Mouse (Mus musculus): ENCODE data around the gene Tango6. TPM values are rescaled to one million over a fixed set of nuclear protein-coding genes. Genes with fewer than 3 reads are reported as not detected.
A peak's percentile ranks its signal among the peaks of the same experiment; 100 is the strongest.

Tango6 gene
- polyA plus RNA-seq, 1 experiment from 2014 or later: 9.6 TPM

DNA sequence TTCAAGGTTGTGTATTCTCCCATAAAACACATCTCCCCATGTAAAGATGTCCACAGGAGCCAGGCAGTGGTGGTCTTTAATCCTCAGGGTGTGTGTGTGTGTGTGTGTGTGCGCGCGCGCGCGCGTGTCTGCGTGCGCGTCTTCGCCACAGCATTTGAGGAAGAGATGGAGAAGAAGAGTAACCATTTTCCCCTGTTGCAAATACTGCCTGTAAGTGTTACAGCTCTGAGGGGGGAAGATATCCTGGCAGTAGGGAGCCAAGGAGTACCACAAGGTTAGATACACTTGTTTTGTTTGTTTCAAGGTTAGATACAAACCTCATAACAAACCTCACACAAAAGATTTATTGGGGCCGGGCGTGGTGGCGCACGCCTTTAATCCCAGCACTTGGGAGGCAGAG is 8.6 kb upstream of the Tango6 start:
- H3K4me1 ChIP-seq (replicated peaks; ENCODE audit: control insufficient read depth, insufficient read depth, low read length): no peaks in the 10 kb centered on the region
- no peaks in the 10 kb centered on the region for H3K36me3 ChIP-seq (ENCODE audit: control insufficient read depth, insufficient read depth, low read length)
- no peaks in the 10 kb centered on the region for H3K27me3 ChIP-seq (replicated peaks; ENCODE audit: control insufficient read depth, insufficient read depth, low read length)
- 95% methylated on average over 15 of the region's 15 CpGs for WGBS
- no peak overlapping the region for H3K4me3 ChIP-seq (ENCODE audit: low read depth, low read length)
- no peak overlapping the region for H3K9ac ChIP-seq (ENCODE audit: low read depth, low read length)
- H3K27ac ChIP-seq (ENCODE audit: low read depth, low read length): no peak overlapping the region
- ATAC-seq (replicated peaks; ENCODE audit: low FRiP score) (no peak), DNase-seq (ENCODE audit: low spot score) (no peak)
- no peak overlapping the region for H3K4me2 ChIP-seq
- no peaks in the 10 kb centered on the region for H3K9me3 ChIP-seq (ENCODE audit: control insufficient read depth, low read length)

DNA sequence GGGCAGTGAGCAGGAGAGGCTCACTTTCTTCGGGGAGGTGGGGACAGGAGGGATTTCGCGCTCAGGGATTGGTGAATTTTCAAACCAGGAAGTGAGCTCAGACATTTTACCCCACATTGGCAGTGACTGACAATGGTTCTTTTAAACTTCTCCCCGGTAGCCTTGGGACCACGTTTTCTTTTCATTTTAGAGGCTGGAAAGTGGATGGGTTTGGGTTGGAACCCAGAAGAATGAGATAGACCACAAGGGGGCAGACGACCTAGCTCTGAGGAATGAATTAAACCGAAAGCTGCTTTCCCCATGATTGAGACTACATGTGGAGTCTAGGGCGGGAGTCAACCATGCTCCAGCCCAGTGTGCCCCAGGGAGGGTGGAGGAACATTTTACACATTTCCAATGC is 8.0 kb upstream of the Tango6 start:
- Histone ChIP-seq H3K4me2 (no peak overlapping the region), H3K9me3 (ENCODE audit: control insufficient read depth, low read length) (no peaks in the 10 kb centered on the region), H3K36me3 (ENCODE audit: control insufficient read depth, insufficient read depth, low read length) (no peaks in the 10 kb centered on the region), H3K27ac (ENCODE audit: low read depth, low read length) (no peak overlapping the region), H3K4me3 (ENCODE audit: low read depth, low read length) (no peak overlapping the region), H3K27me3 (replicated peaks; ENCODE audit: control insufficient read depth, insufficient read depth, low read length) (no peaks in the 10 kb centered on the region), H3K4me1 (replicated peaks; ENCODE audit: control insufficient read depth, insufficient read depth, low read length) (no peaks in the 10 kb centered on the region), H3K9ac (ENCODE audit: low read depth, low read length) (no peak overlapping the region)
- 71% methylated on average over 8 of the region's 8 CpGs for WGBS
- no peak for DNase-seq (ENCODE audit: low spot score)
- no peak for ATAC-seq (replicated peaks; ENCODE audit: low FRiP score)

GRCm38 (mm10) chr8:106684387-106684786 is 1.5 kb downstream of the Tango6 start:
- H3K36me3 ChIP-seq (ENCODE audit: control insufficient read depth, insufficient read depth, low read length): no peaks in the 10 kb centered on the region
- H3K9me3 ChIP-seq (ENCODE audit: control insufficient read depth, low read length): no peaks in the 10 kb centered on the region
- DNase-seq (ENCODE audit: low spot score) (no peak), ATAC-seq (replicated peaks; ENCODE audit: low FRiP score) (no peak)
- peaks cover 7% of the 10 kb centered on the region for H3K4me1 ChIP-seq (replicated peaks; ENCODE audit: control insufficient read depth, insufficient read depth, low read length)
- no peak overlapping the region for H3K9ac ChIP-seq (ENCODE audit: low read depth, low read length)
- H3K27ac ChIP-seq (ENCODE audit: low read depth, low read length): no peak overlapping the region
- H3K4me2 ChIP-seq: no peak overlapping the region
- H3K27me3 ChIP-seq (replicated peaks; ENCODE audit: control insufficient read depth, insufficient read depth, low read length): no peaks in the 10 kb centered on the region
- no peak overlapping the region for H3K4me3 ChIP-seq (ENCODE audit: low read depth, low read length)
- WGBS: 90% methylated on average over 4 of the region's 4 CpGs

- WGBS: 9% methylated on average over 4 of the region's 4 CpGs
- no peak for ATAC-seq (replicated peaks; ENCODE audit: low FRiP score)
- no peak for DNase-seq (ENCODE audit: low spot score)
- H3K36me3 ChIP-seq (ENCODE audit: control insufficient read depth, insufficient read depth, low read length): peaks cover 4% of the 10 kb centered on the region; the same call in 1 of the 2 replicates
- peaks cover 7% of the 10 kb centered on the region for H3K4me1 ChIP-seq (replicated peaks; ENCODE audit: control insufficient read depth, insufficient read depth, low read length)
- H3K4me3 ChIP-seq (ENCODE audit: low read depth, low read length): no peak overlapping the region
- H3K9ac ChIP-seq (ENCODE audit: low read depth, low read length): no peak overlapping the region
- no peak overlapping the region for H3K27ac ChIP-seq (ENCODE audit: low read depth, low read length)
- H3K4me2 ChIP-seq: no peak overlapping the region
- no peaks in the 10 kb centered on the region for H3K9me3 ChIP-seq (ENCODE audit: control insufficient read depth, low read length)
- no peaks in the 10 kb centered on the region for H3K27me3 ChIP-seq (replicated peaks; ENCODE audit: control insufficient read depth, insufficient read depth, low read length)
These were observed 4.6 kb downstream of the Tango6 start for GRCm38 (mm10) chr8:106687479-106687878.

- DNase-seq (ENCODE audit: low spot score) (no peak), ATAC-seq (replicated peaks; ENCODE audit: low FRiP score) (no peak)
- no peak overlapping the region for H3K9ac ChIP-seq (ENCODE audit: low read depth, low read length)
- no peaks in the 10 kb centered on the region for H3K9me3 ChIP-seq (ENCODE audit: control insufficient read depth, low read length)
- no peak overlapping the region for H3K27ac ChIP-seq (ENCODE audit: low read depth, low read length)
- H3K4me1 ChIP-seq (replicated peaks; ENCODE audit: control insufficient read depth, insufficient read depth, low read length): no peaks in the 10 kb centered on the region
- H3K27me3 ChIP-seq (replicated peaks; ENCODE audit: control insufficient read depth, insufficient read depth, low read length): no peaks in the 10 kb centered on the region
- 85% methylated on average over 3 of the region's 3 CpGs for WGBS
- peaks cover 19% of the 10 kb centered on the region for H3K36me3 ChIP-seq (ENCODE audit: control insufficient read depth, insufficient read depth, low read length)
- H3K4me3 ChIP-seq (ENCODE audit: low read depth, low read length): no peak overlapping the region
- H3K4me2 ChIP-seq: no peak overlapping the region
These were observed 14.9 kb downstream of the Tango6 start for GRCm38 (mm10) chr8:106697748-106698248.

DNA sequence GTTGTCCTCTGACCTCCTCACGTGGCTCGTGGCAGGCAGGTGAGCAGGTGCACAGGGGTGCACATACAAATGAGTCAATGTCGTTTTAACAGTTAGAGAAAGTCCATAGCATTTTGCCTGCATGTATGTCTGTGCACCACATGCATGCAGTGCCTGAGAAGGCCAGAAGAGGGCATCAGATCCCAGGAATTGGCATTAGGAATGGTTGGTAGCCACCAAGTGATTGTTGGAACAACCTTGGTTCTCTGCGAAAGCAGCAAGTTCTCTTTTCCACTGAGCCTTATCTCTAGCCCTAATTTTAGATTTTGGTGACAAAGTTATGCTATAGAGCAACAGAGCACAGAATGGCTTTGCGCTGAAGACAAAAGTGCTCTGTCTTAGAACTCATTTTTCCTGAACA is 16.7 kb downstream of the Tango6 start:
- Histone ChIP-seq H3K4me3 (ENCODE audit: low read depth, low read length) (no peak overlapping the region), H3K9me3 (ENCODE audit: control insufficient read depth, low read length) (no peaks in the 10 kb centered on the region), H3K4me2 (no peak overlapping the region), H3K27ac (ENCODE audit: low read depth, low read length) (no peak overlapping the region), H3K4me1 (replicated peaks; ENCODE audit: control insufficient read depth, insufficient read depth, low read length) (0 out of 2 replicates have a peak, but pooled peaks cover under 1% of the 10 kb centered on the region), H3K27me3 (replicated peaks; ENCODE audit: control insufficient read depth, insufficient read depth, low read length) (no peaks in the 10 kb centered on the region), H3K36me3 (ENCODE audit: control insufficient read depth, insufficient read depth, low read length) (peaks cover 19% of the 10 kb centered on the region), H3K9ac (ENCODE audit: low read depth, low read length) (no peak overlapping the region)
- ATAC-seq (replicated peaks; ENCODE audit: low FRiP score): 0 out of 2 replicates have a peak, but pooled peaks have one; percentile 31
- peak; percentile 63 for DNase-seq (ENCODE audit: low spot score)
- 60% methylated on average over 5 of the region's 5 CpGs for WGBS

DNA sequence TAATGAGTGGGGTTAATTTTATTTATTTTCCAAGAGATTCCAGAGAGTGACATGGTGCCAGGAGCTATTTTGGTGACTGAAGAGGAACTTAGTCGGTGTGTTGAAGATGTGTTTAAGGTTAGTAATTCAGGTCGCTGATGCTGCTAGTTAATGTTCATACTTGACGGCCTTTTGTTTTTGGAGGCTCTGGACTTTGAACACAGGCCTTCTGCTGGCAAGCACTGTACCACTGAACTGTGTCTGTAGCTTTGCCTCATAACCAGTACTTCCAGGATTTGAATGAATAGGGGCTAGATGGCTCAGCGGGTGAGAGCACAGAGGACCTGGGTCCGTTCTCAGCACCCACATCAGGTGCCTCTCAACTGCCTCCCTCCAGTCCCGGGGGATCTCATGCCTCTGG is 17.3 kb downstream of the Tango6 start:
- no peak for DNase-seq (ENCODE audit: low spot score)
- H3K36me3 ChIP-seq (ENCODE audit: control insufficient read depth, insufficient read depth, low read length): peaks cover 19% of the 10 kb centered on the region

DNA sequence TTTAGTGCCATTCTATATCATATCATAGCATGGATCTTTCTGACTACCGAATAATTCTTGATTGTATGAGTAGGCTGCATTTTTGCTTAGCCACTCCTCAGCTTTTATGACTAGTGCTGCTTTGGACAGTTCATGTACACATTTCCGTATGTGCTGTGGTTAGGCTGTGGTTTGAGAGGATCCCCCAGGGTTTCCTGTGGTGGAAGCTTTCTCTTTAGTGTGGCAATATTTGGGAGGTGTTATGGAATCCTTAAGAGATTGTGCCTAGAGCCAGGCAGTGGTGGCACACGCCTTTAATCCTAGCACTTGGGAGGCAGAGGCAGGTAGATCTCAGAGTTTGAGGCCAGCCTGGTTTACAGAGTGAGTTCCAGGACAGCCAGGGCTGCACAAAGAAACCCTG is 18.5 kb downstream of the Tango6 start:
- no peak overlapping the region for H3K4me3 ChIP-seq (ENCODE audit: low read depth, low read length)
- 0 out of 2 replicates have a peak, but pooled peaks cover 2% of the 10 kb centered on the region for H3K4me1 ChIP-seq (replicated peaks; ENCODE audit: control insufficient read depth, insufficient read depth, low read length)
- 68% methylated on average over 3 of the region's 3 CpGs for WGBS
- no peak overlapping the region for H3K4me2 ChIP-seq
- H3K36me3 ChIP-seq (ENCODE audit: control insufficient read depth, insufficient read depth, low read length): peaks cover 19% of the 10 kb centered on the region
- H3K9me3 ChIP-seq (ENCODE audit: control insufficient read depth, low read length): no peaks in the 10 kb centered on the region
- no peak overlapping the region for H3K9ac ChIP-seq (ENCODE audit: low read depth, low read length)
- ATAC-seq (replicated peaks; ENCODE audit: low FRiP score) (no peak), DNase-seq (ENCODE audit: low spot score) (no peak)
- no peak overlapping the region for H3K27ac ChIP-seq (ENCODE audit: low read depth, low read length)
- no peaks in the 10 kb centered on the region for H3K27me3 ChIP-seq (replicated peaks; ENCODE audit: control insufficient read depth, insufficient read depth, low read length)

More for the DNA sequence above, 17.3 kb downstream of the Tango6 start:
- Histone ChIP-seq H3K4me3 (ENCODE audit: low read depth, low read length) (no peak overlapping the region), H3K27me3 (replicated peaks; ENCODE audit: control insufficient read depth, insufficient read depth, low read length) (no peaks in the 10 kb centered on the region), H3K4me2 (no peak overlapping the region), H3K9me3 (ENCODE audit: control insufficient read depth, low read length) (no peaks in the 10 kb centered on the region), H3K4me1 (replicated peaks; ENCODE audit: control insufficient read depth, insufficient read depth, low read length) (0 out of 2 replicates have a peak, but pooled peaks cover 2% of the 10 kb centered on the region), H3K27ac (ENCODE audit: low read depth, low read length) (no peak overlapping the region), H3K9ac (ENCODE audit: low read depth, low read length) (no peak overlapping the region)
- WGBS: 91% methylated on average over 6 of the region's 6 CpGs
- ATAC-seq (replicated peaks; ENCODE audit: low FRiP score): no peak

- 85% methylated on average over 9 of the region's 9 CpGs for WGBS
- no peak for DNase-seq (ENCODE audit: low spot score)
- ATAC-seq (replicated peaks; ENCODE audit: low FRiP score): no peak
- Histone ChIP-seq H3K27ac (ENCODE audit: low read depth, low read length) (peak overlapping the region; percentile 53; the same call in 1 of the 2 replicates), H3K4me2 (no peak overlapping the region), H3K4me3 (ENCODE audit: low read depth, low read length) (no peak overlapping the region), H3K27me3 (replicated peaks; ENCODE audit: control insufficient read depth, insufficient read depth, low read length) (no peaks in the 10 kb centered on the region), H3K9ac (ENCODE audit: low read depth, low read length) (no peak overlapping the region), H3K36me3 (ENCODE audit: control insufficient read depth, insufficient read depth, low read length) (peaks cover 10% of the 10 kb centered on the region), H3K4me1 (replicated peaks; ENCODE audit: control insufficient read depth, insufficient read depth, low read length) (0 out of 2 replicates have a peak, but pooled peaks cover 2% of the 10 kb centered on the region), H3K9me3 (ENCODE audit: control insufficient read depth, low read length) (no peaks in the 10 kb centered on the region)
These were observed 21.5 kb downstream of the Tango6 start for GRCm38 (mm10) chr8:106704199-106704900.

Data from liver, embryonic 11.5 days (tissue).